Mouse (Mus musculus) neural tube, embryonic 12.5 days (tissue): ENCODE measurements at regions not wholly inside any gene's neighbourhood (a gene's known extent, or its start where the extent isn't known, plus 50 kb on each side); places are given as distances from the start of the nearest gene placed in this dataset.

Experiments
- ATAC-seq: fragments of 200-750 bp; cut with Nextera tagmentation; 2 replicates; pipeline ENCODE4 v1.8.0; 2017; ENCODE audit warnings: low read depth, mild to moderate bottlenecking, moderate TSS enrichment, moderate library complexity; ENCODE audit not compliant: low FRiP score
- H3K27ac ChIP-seq: fragments of 300-500 bp; sonication (generic); 2 replicates; pipeline ENCODE4 v1.5.1; 2016
- H3K27me3 ChIP-seq: fragments of 300-500 bp; sonication (generic); replicated peaks from 2 replicates; pipeline ENCODE4 v1.6.1; 2016; ENCODE audit warnings: mild to moderate bottlenecking
- H3K36me3 ChIP-seq: fragments of 300-500 bp; sonication (generic); 2 replicates; pipeline ENCODE4 v1.6.1; 2016; ENCODE audit warnings: mild to moderate bottlenecking
- H3K4me1 ChIP-seq: fragments of 300-500 bp; sonication (generic); 2 replicates; pipeline ENCODE4 v1.6.1; 2016
- H3K4me2 ChIP-seq: fragments of 300-500 bp; sonication (generic); replicated peaks from 2 replicates; pipeline ENCODE4 v1.6.1; 2016; ENCODE audit warnings: mild to moderate bottlenecking
- H3K4me3 ChIP-seq: fragments of 300-500 bp; sonication (generic); 2 replicates; pipeline ENCODE4 v1.5.1; 2016
- H3K9ac ChIP-seq: fragments of 300-500 bp; sonication (generic); 2 replicates; pipeline ENCODE4 v1.6.1; 2016; ENCODE audit warnings: mild to moderate bottlenecking
- H3K9me3 ChIP-seq: fragments of 300-500 bp; sonication (generic); 2 replicates; pipeline ENCODE4 v1.6.1; 2016; ENCODE audit warnings: mild to moderate bottlenecking
- WGBS: fragments of 180-500 bp; shearing (Covaris S2); methylation state at CpG from one replicate; pipeline ENCODE4 v1.1.7; 2016; 5-methylcytosine and 5-hydroxymethylcytosine counted together

GRCm38 (mm10) chr8:30694126-30694525 is 2734.4 kb upstream of the 5930422O12Rik start:
- Histone ChIP-seq H3K9me3 (no peaks in the 10 kb centered on the region), H3K9ac (no peak overlapping the region), H3K4me3 (no peak overlapping the region), H3K36me3 (no peaks in the 10 kb centered on the region), H3K4me1 (no peaks in the 10 kb centered on the region), H3K4me2 (no peak overlapping the region), H3K27me3 (no peaks in the 10 kb centered on the region), H3K27ac (no peak overlapping the region)
- WGBS, result 81% methylated on average over 3 of the region's 3 CpGs
- no peak for ATAC-seq

GRCm38 (mm10) chr8:30716643-30717042 is 2711.9 kb upstream of the 5930422O12Rik start:
- Histone ChIP-seq H3K4me2 (no peak overlapping the region), H3K27me3 (no peaks in the 10 kb centered on the region), H3K4me1 (no peaks in the 10 kb centered on the region), H3K9me3 (no peaks in the 10 kb centered on the region), H3K9ac (no peak overlapping the region), H3K27ac (no peak overlapping the region), H3K36me3 (no peaks in the 10 kb centered on the region), H3K4me3 (no peak overlapping the region)
- no peak for ATAC-seq
- WGBS, result 91% methylated on average over 1 of the region's 1 CpGs

GRCm38 (mm10) chr8:30730366-30730765 is 2698.1 kb upstream of the 5930422O12Rik start:
- ATAC-seq, result no peak
- Histone ChIP-seq H3K27me3 (no peaks in the 10 kb centered on the region), H3K4me3 (no peak overlapping the region), H3K4me1 (no peaks in the 10 kb centered on the region), H3K9me3 (no peaks in the 10 kb centered on the region), H3K4me2 (no peak overlapping the region), H3K9ac (no peak overlapping the region), H3K27ac (no peak overlapping the region), H3K36me3 (no peaks in the 10 kb centered on the region)

- Histone ChIP-seq H3K9me3 (no peaks in the 10 kb centered on the region), H3K4me2 (no peak overlapping the region), H3K36me3 (no peaks in the 10 kb centered on the region), H3K4me1 (no peaks in the 10 kb centered on the region), H3K27ac (no peak overlapping the region), H3K27me3 (no peaks in the 10 kb centered on the region), H3K9ac (no peak overlapping the region), H3K4me3 (no peak overlapping the region)
- 77% methylated on average over 11 of the region's 11 CpGs for WGBS
- ATAC-seq, result no peak
These were observed 2695.8 kb upstream of the 5930422O12Rik start for GRCm38 (mm10) chr8:30732585-30733253.

- H3K4me3 ChIP-seq, result no peak overlapping the region
- H3K4me2 ChIP-seq, result no peak overlapping the region
- H3K27ac ChIP-seq, result no peak overlapping the region
- 0 out of 2 replicates have a peak, but pooled peaks have one; percentile 53 for ATAC-seq
- no peak overlapping the region for H3K9ac ChIP-seq
- no peaks in the 10 kb centered on the region for H3K36me3 ChIP-seq
- H3K27me3 ChIP-seq, result no peaks in the 10 kb centered on the region
- H3K9me3 ChIP-seq, result no peaks in the 10 kb centered on the region
- H3K4me1 ChIP-seq, result no peaks in the 10 kb centered on the region
- 89% methylated on average over 6 of the region's 6 CpGs for WGBS
These were observed 2695.1 kb upstream of the 5930422O12Rik start for GRCm38 (mm10) chr8:30733385-30733784.

GRCm38 (mm10) chr8:30735338-30735737 is 2693.2 kb upstream of the 5930422O12Rik start:
- no peaks in the 10 kb centered on the region for H3K4me1 ChIP-seq
- no peak overlapping the region for H3K27ac ChIP-seq
- H3K9ac ChIP-seq, result no peak overlapping the region
- no peaks in the 10 kb centered on the region for H3K27me3 ChIP-seq
- H3K4me3 ChIP-seq, result no peak overlapping the region
- 60% methylated on average over 5 of the region's 5 CpGs for WGBS
- no peaks in the 10 kb centered on the region for H3K36me3 ChIP-seq
- H3K9me3 ChIP-seq, result no peaks in the 10 kb centered on the region
- no peak for ATAC-seq
- H3K4me2 ChIP-seq, result no peak overlapping the region

GRCm38 (mm10) chr8:30735740-30736139 is 2692.8 kb upstream of the 5930422O12Rik start:
- no peaks in the 10 kb centered on the region for H3K36me3 ChIP-seq
- no peak overlapping the region for H3K9ac ChIP-seq
- no peaks in the 10 kb centered on the region for H3K4me1 ChIP-seq
- no peaks in the 10 kb centered on the region for H3K9me3 ChIP-seq
- no peaks in the 10 kb centered on the region for H3K27me3 ChIP-seq
- no peak overlapping the region for H3K4me3 ChIP-seq
- no peak overlapping the region for H3K27ac ChIP-seq
- 76% methylated on average over 10 of the region's 10 CpGs for WGBS
- no peak overlapping the region for H3K4me2 ChIP-seq
- no peak for ATAC-seq

GRCm38 (mm10) chr8:30746874-30747273 is 2681.6 kb upstream of the 5930422O12Rik start:
- H3K27me3 ChIP-seq, result no peaks in the 10 kb centered on the region
- no peak overlapping the region for H3K9ac ChIP-seq
- 84% methylated on average over 3 of the region's 3 CpGs for WGBS
- no peak overlapping the region for H3K27ac ChIP-seq
- no peak overlapping the region for H3K4me2 ChIP-seq
- H3K9me3 ChIP-seq, result no peaks in the 10 kb centered on the region
- no peaks in the 10 kb centered on the region for H3K4me1 ChIP-seq
- no peak for ATAC-seq
- H3K4me3 ChIP-seq, result no peak overlapping the region
- H3K36me3 ChIP-seq, result no peaks in the 10 kb centered on the region
